24 mouse cellular contexts compared by ENCODE assay signal in the genomic region with DNA sequence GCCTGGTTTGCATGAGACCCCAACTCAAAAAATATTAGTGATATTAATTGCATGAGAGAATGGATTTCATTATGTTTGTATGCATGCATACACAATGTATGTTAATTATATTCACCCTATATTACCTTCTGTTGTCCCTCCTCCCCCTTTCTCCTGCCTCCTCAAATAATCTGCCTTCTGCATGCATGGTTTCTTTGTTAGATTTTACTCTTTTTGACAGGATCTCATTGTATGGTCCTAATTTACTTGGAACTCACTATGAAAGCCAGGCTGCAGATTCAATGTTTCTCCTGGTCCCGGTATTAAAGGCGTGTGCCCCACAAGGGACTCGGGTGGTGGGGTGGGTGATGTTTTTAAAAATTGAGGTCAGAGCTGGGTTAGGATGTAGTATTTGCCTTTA.
"Had no signal": no experiment of that assay in that cellular context is flagged by ENCODE, and none has a peak within 500 bp of the region (broad histone marks: within the 10 kb centered on the region; RNA-seq: fewer than 3 reads in every experiment).

No protein-coding gene starts in this region.

- H3K4me3 ChIP-seq: heart, adult 2 months; heart, embryonic 13.5 days; heart, embryonic 15.5 days; hindbrain, embryonic 13.5 days; hindbrain, embryonic 15.5 days; kidney, embryonic 15.5 days; left cerebral cortex, adult 2 months; limb, embryonic 10.5 days; limb, embryonic 12.5 days had no signal

- H3K27ac ChIP-seq: heart, adult 2 months; heart, embryonic 13.5 days; heart, embryonic 15.5 days; hindbrain, embryonic 13.5 days; hindbrain, embryonic 15.5 days; hindbrain, postnatal 0 days; kidney, embryonic 15.5 days; kidney, postnatal 0 days; left cerebral cortex, adult 2 months; limb, embryonic 10.5 days; limb, embryonic 12.5 days had no signal

- H3K4me1 ChIP-seq: hindbrain, embryonic 13.5 days; hindbrain, embryonic 15.5 days; kidney, embryonic 15.5 days; limb, embryonic 10.5 days; limb, embryonic 12.5 days had no signal

- DNase-seq: forebrain, postnatal 0 days; gastrocnemius, postnatal 14 days; gastrocnemius, postnatal 36 days; heart, adult 11 months; heart, adult 2 months; heart, postnatal 14 days; heart, postnatal 36 days; kidney, adult 11 months; kidney, adult 2 months; kidney, adult 9 months; kidney, postnatal 14 days; kidney, postnatal 36 days had no signal

- H3K27me3 ChIP-seq: heart, embryonic 13.5 days; heart, embryonic 15.5 days; hindbrain, embryonic 13.5 days; hindbrain, embryonic 15.5 days; kidney, embryonic 15.5 days had no signal

- H3K9me3 ChIP-seq: heart, embryonic 13.5 days; heart, embryonic 15.5 days; hindbrain, embryonic 13.5 days; hindbrain, embryonic 15.5 days; kidney, embryonic 15.5 days; limb, embryonic 10.5 days; limb, embryonic 12.5 days had no signal

- ATAC-seq: forebrain, postnatal 0 days; hindbrain, postnatal 0 days; intestine, embryonic 16.5 days had no signal

- H3K4me2 ChIP-seq: heart, embryonic 11.5 days; heart, embryonic 13.5 days; heart, embryonic 15.5 days; hindbrain, embryonic 13.5 days; hindbrain, embryonic 15.5 days; kidney, embryonic 15.5 days; limb, embryonic 12.5 days had no signal

- H3K9ac ChIP-seq: forebrain, postnatal 0 days; heart, embryonic 13.5 days; heart, embryonic 15.5 days; hindbrain, embryonic 13.5 days; hindbrain, embryonic 15.5 days; kidney, embryonic 15.5 days; limb, embryonic 12.5 days had no signal
